Mouse (Mus musculus) lung, embryonic 16.5 days (tissue): ENCODE measurements at regions not wholly inside any gene's neighbourhood (a gene's known extent, or its start where the extent isn't known, plus 50 kb on each side); places are given as distances from the start of the nearest gene placed in this dataset.

Experiments
- ATAC-seq: fragments of 200-750 bp; cut with Nextera tagmentation; 2 replicates; pipeline ENCODE4 v1.8.0; 2017; ENCODE audit warnings: low read depth, mild to moderate bottlenecking, moderate library complexity
- H3K27ac ChIP-seq: fragments of 300-500 bp; sonication (generic); 2 replicates; pipeline ENCODE4 v1.5.1; 2014; ENCODE audit warnings: mild to moderate bottlenecking, control low read depth, low read length
- H3K27me3 ChIP-seq: fragments of 300-500 bp; sonication (generic); 2 replicates; pipeline ENCODE4 v1.6.1; 2014; ENCODE audit warnings: low read depth, low read length, mixed read lengths; ENCODE audit not compliant: control insufficient read depth, insufficient read depth
- H3K36me3 ChIP-seq: fragments of 300-500 bp; sonication (generic); 2 replicates; pipeline ENCODE4 v1.6.1; 2014; ENCODE audit warnings: low read length; ENCODE audit not compliant: control insufficient read depth, insufficient read depth
- H3K4me1 ChIP-seq: fragments of 300-500 bp; sonication (generic); replicated peaks from 2 replicates; pipeline ENCODE4 v1.6.1; 2014; ENCODE audit warnings: low read length, mixed read lengths; ENCODE audit not compliant: control insufficient read depth, insufficient read depth
- H3K4me2 ChIP-seq: fragments of 300-500 bp; sonication (generic); 2 replicates; pipeline ENCODE4 v1.6.1; 2014; ENCODE audit warnings: low read depth, low read length, control low read depth
- H3K4me3 ChIP-seq: fragments of 300-500 bp; sonication (generic); 2 replicates; pipeline ENCODE4 v1.5.1; 2014; ENCODE audit warnings: mild to moderate bottlenecking, low read length, control low read depth
- H3K9ac ChIP-seq: fragments of 300-500 bp; sonication (generic); 2 replicates; pipeline ENCODE4 v1.6.1; 2014; ENCODE audit warnings: low read length, control low read depth
- H3K9me3 ChIP-seq: fragments of 300-500 bp; sonication (generic); 2 replicates; pipeline ENCODE4 v1.6.1; 2016; ENCODE audit warnings: low read length; ENCODE audit not compliant: control insufficient read depth
- WGBS: fragments of 180-500 bp; shearing (Covaris S2); extraction: QIAGEN DNeasy Blood & Tissue Kit; methylation state at CpG from one replicate; pipeline ENCODE4 v1.1.7; 2014; 5-methylcytosine and 5-hydroxymethylcytosine counted together

GRCm38 (mm10) chr2:133667055-133667395 lies 115.1 kb downstream of the Bmp2 start:
- no peaks in the 10 kb centered on the region for H3K36me3 ChIP-seq
- no peaks in the 10 kb centered on the region for H3K9me3 ChIP-seq
- ATAC-seq: no peak
- H3K4me3 ChIP-seq: no peak overlapping the region
- H3K27me3 ChIP-seq: no peaks in the 10 kb centered on the region
- H3K27ac ChIP-seq: no peak overlapping the region
- WGBS: 66% methylated on average over 3 of the region's 3 CpGs
- H3K4me1 ChIP-seq: no peaks in the 10 kb centered on the region
- H3K9ac ChIP-seq: no peak overlapping the region
- H3K4me2 ChIP-seq: no peak overlapping the region

GRCm38 (mm10) chr2:133669821-133670220 lies 117.9 kb downstream of the Bmp2 start:
- Histone ChIP-seq H3K4me3 (no peak overlapping the region), H3K4me1 (no peaks in the 10 kb centered on the region), H3K36me3 (no peaks in the 10 kb centered on the region), H3K9ac (no peak overlapping the region), H3K9me3 (no peaks in the 10 kb centered on the region), H3K27ac (no peak overlapping the region), H3K27me3 (no peaks in the 10 kb centered on the region), H3K4me2 (no peak overlapping the region)
- ATAC-seq: no peak
- 62% methylated on average over 2 of the region's 2 CpGs for WGBS

- no peak overlapping the region for H3K27ac ChIP-seq
Measured at GRCm38 (mm10) chr2:133671528-133671927, 119.6 kb downstream of the Bmp2 start.

GRCm38 (mm10) chr2:133684367-133684766 lies 132.4 kb downstream of the Bmp2 start:
- no peak for ATAC-seq
- Histone ChIP-seq H3K27ac (no peak overlapping the region), H3K9ac (no peak overlapping the region), H3K4me2 (no peak overlapping the region), H3K9me3 (no peaks in the 10 kb centered on the region), H3K27me3 (no peaks in the 10 kb centered on the region), H3K4me1 (no peaks in the 10 kb centered on the region), H3K4me3 (no peak overlapping the region), H3K36me3 (no peaks in the 10 kb centered on the region)

More at GRCm38 (mm10) chr2:133671528-133671927, 119.6 kb downstream of the Bmp2 start:
- Histone ChIP-seq H3K4me1 (no peaks in the 10 kb centered on the region), H3K36me3 (no peaks in the 10 kb centered on the region), H3K9me3 (no peaks in the 10 kb centered on the region), H3K4me2 (no peak overlapping the region), H3K27me3 (no peaks in the 10 kb centered on the region), H3K9ac (no peak overlapping the region), H3K4me3 (no peak overlapping the region)
- ATAC-seq: no peak
- 54% methylated on average over 4 of the region's 4 CpGs for WGBS

- Histone ChIP-seq H3K9me3 (no peaks in the 10 kb centered on the region), H3K36me3 (no peaks in the 10 kb centered on the region), H3K27ac (no peak overlapping the region), H3K27me3 (no peaks in the 10 kb centered on the region), H3K9ac (no peak overlapping the region), H3K4me1 (no peaks in the 10 kb centered on the region), H3K4me2 (no peak overlapping the region), H3K4me3 (no peak overlapping the region)
- ATAC-seq: no peak
- 48% methylated on average over 7 of the region's 7 CpGs for WGBS
Measured at GRCm38 (mm10) chr2:133688121-133688787, 136.3 kb downstream of the Bmp2 start.

- Histone ChIP-seq H3K4me3 (no peak overlapping the region), H3K36me3 (no peaks in the 10 kb centered on the region), H3K4me2 (no peak overlapping the region), H3K9me3 (no peaks in the 10 kb centered on the region), H3K27ac (no peak overlapping the region), H3K9ac (no peak overlapping the region), H3K27me3 (no peaks in the 10 kb centered on the region), H3K4me1 (no peaks in the 10 kb centered on the region)
- no peak for ATAC-seq
- 56% methylated on average over 3 of the region's 3 CpGs for WGBS
Measured at GRCm38 (mm10) chr2:133688788-133689155, 136.8 kb downstream of the Bmp2 start.

- Histone ChIP-seq H3K4me3 (no peak overlapping the region), H3K4me1 (no peaks in the 10 kb centered on the region), H3K9me3 (no peaks in the 10 kb centered on the region), H3K27ac (no peak overlapping the region), H3K9ac (no peak overlapping the region), H3K4me2 (no peak overlapping the region), H3K27me3 (no peaks in the 10 kb centered on the region; the same call in 1 of the 2 replicates), H3K36me3 (no peaks in the 10 kb centered on the region)
- ATAC-seq: peak; percentile 41; the same call in 1 of the 2 replicates
- 42% methylated on average over 8 of the region's 8 CpGs for WGBS
Measured at GRCm38 (mm10) chr2:133708735-133709584, 157.0 kb downstream of the Bmp2 start.

GRCm38 (mm10) chr2:133716243-133716642 lies 164.3 kb downstream of the Bmp2 start:
- H3K27me3 ChIP-seq: no peaks in the 10 kb centered on the region
- no peak overlapping the region for H3K9ac ChIP-seq
- no peak overlapping the region for H3K4me3 ChIP-seq
- 45% methylated on average over 5 of the region's 5 CpGs for WGBS
- no peaks in the 10 kb centered on the region for H3K36me3 ChIP-seq
- H3K4me1 ChIP-seq: no peaks in the 10 kb centered on the region
- no peak overlapping the region for H3K27ac ChIP-seq
- ATAC-seq: no peak
- H3K4me2 ChIP-seq: no peak overlapping the region
- H3K9me3 ChIP-seq: no peaks in the 10 kb centered on the region

GRCm38 (mm10) chr2:133717076-133717475 lies 165.1 kb downstream of the Bmp2 start:
- no peak for ATAC-seq
- 50% methylated on average over 2 of the region's 2 CpGs for WGBS

More at GRCm38 (mm10) chr2:133717076-133717475, 165.1 kb downstream of the Bmp2 start:
- Histone ChIP-seq H3K27ac (no peak overlapping the region), H3K4me1 (no peaks in the 10 kb centered on the region), H3K9ac (no peak overlapping the region), H3K27me3 (no peaks in the 10 kb centered on the region), H3K9me3 (no peaks in the 10 kb centered on the region), H3K36me3 (no peaks in the 10 kb centered on the region), H3K4me3 (no peak overlapping the region), H3K4me2 (no peak overlapping the region)
